Mouse (Mus musculus): ENCODE data around the gene Gm37240.

Gene Gm37240

GRCm38 (mm10) chr3:84480006-84480897 is 1407.1 kb downstream of the Gm37240 start, which contains the start of gene Fhdc1:
TSS of gene Fhdc1 (minus strand) at chr3:84480429.
- DNase-seq (ENCODE audit: low read depth, low spot score) = peak; percentile 62

GRCm38 (mm10) chr3:84479293-84480005 is 1407.9 kb downstream of the Gm37240 start:
- DNase-seq (ENCODE audit: low read depth, low spot score) = peak; percentile 67

GRCm38 (mm10) chr3:84478896-84479292 is 1408.4 kb downstream of the Gm37240 start:
- DNase-seq (ENCODE audit: low read depth, low spot score) = no peak

- DNase-seq (ENCODE audit: low read depth, low spot score) = no peak
Measured at GRCm38 (mm10) chr3:84478195-84478594, 1409.1 kb downstream of the Gm37240 start.

- no peak for DNase-seq (ENCODE audit: low read depth, low spot score)
Measured at GRCm38 (mm10) chr3:84477498-84477897, 1409.8 kb downstream of the Gm37240 start.

GRCm38 (mm10) chr3:84474981-84475775 is 1412.1 kb downstream of the Gm37240 start:
- no peak for DNase-seq (ENCODE audit: low read depth, low spot score)

GRCm38 (mm10) chr3:84474398-84474797 is 1412.9 kb downstream of the Gm37240 start:
- DNase-seq (ENCODE audit: low read depth, low spot score) = no peak

GRCm38 (mm10) chr3:84472955-84473354 is 1414.4 kb downstream of the Gm37240 start:
- DNase-seq (ENCODE audit: low read depth, low spot score) = no peak

- DNase-seq (ENCODE audit: low read depth, low spot score) = no peak
Measured at GRCm38 (mm10) chr3:84472527-84472926, 1414.8 kb downstream of the Gm37240 start.

GRCm38 (mm10) chr3:84471146-84471545 is 1416.2 kb downstream of the Gm37240 start:
- no peak for DNase-seq (ENCODE audit: low read depth, low spot score)

GRCm38 (mm10) chr3:84468111-84468453 is 1419.2 kb downstream of the Gm37240 start:
- DNase-seq (ENCODE audit: low read depth, low spot score) = no peak

GRCm38 (mm10) chr3:84467419-84468110 is 1419.8 kb downstream of the Gm37240 start:
- DNase-seq (ENCODE audit: low read depth, low spot score) = peak; percentile 43

- no peak for DNase-seq (ENCODE audit: low read depth, low spot score)
Measured at GRCm38 (mm10) chr3:84465822-84466500, 1421.4 kb downstream of the Gm37240 start.

- no peak for DNase-seq (ENCODE audit: low read depth, low spot score)
Measured at GRCm38 (mm10) chr3:84461687-84462086, 1425.6 kb downstream of the Gm37240 start.

GRCm38 (mm10) chr3:84460952-84461351 is 1426.4 kb downstream of the Gm37240 start:
- peak; percentile 25 for DNase-seq (ENCODE audit: low read depth, low spot score)

GRCm38 (mm10) chr3:84460499-84460898 is 1426.8 kb downstream of the Gm37240 start:
- DNase-seq (ENCODE audit: low read depth, low spot score) = no peak

GRCm38 (mm10) chr3:84455733-84456417 is 1431.4 kb downstream of the Gm37240 start:
- no peak for DNase-seq (ENCODE audit: low read depth, low spot score)

GRCm38 (mm10) chr3:84450651-84451050 is 1436.7 kb downstream of the Gm37240 start:
- DNase-seq (ENCODE audit: low read depth, low spot score) = peak; percentile 79

- no peak for DNase-seq (ENCODE audit: low read depth, low spot score)
Measured at GRCm38 (mm10) chr3:84449015-84449414, 1438.3 kb downstream of the Gm37240 start.

- DNase-seq (ENCODE audit: low read depth, low spot score) = no peak
Measured at GRCm38 (mm10) chr3:84447803-84448202, 1439.5 kb downstream of the Gm37240 start.
